Mouse (Mus musculus): ENCODE measurements around the gene Arrdc2. TPM values are rescaled to one million over a fixed set of nuclear protein-coding genes. Genes with fewer than 3 reads are reported as not detected.

Gene Arrdc2
- polyA plus RNA-seq, 1 experiment from 2014 or later, result 4.3 TPM

- TF ChIP-seq CTCF (IDR thresholded peaks at IDR 0.05; ENCODE audit: low read depth), result peak; percentile 98
- Histone ChIP-seq H3K36me3 (ENCODE audit: insufficient read depth) (peaks cover 14% of the 10 kb centered on the region; the same call in 1 of the 2 replicates), H3K4me3 (ENCODE audit: low read depth, low read length) (no peak overlapping the region), H3K9ac (no peak overlapping the region), H3K4me1 (ENCODE audit: insufficient read depth) (peaks cover 9% of the 10 kb centered on the region), H3K9me3 (ENCODE audit: low read depth, low read length) (no peaks in the 10 kb centered on the region), H3K4me2 (0 out of 2 replicates have a peak overlapping the region, but pooled peaks have one; percentile 49), H3K27ac (ENCODE audit: low read depth) (no peak overlapping the region; the same call in 1 of the 2 replicates), H3K27me3 (ENCODE audit: insufficient read depth, low read length) (peaks cover 2% of the 10 kb centered on the region; the same call in 1 of the 2 replicates)
- DNase-seq, result peak; percentile 89
- ATAC-seq (ENCODE audit: insufficient read depth), result no peak; the same call in 1 of the 2 replicates
- WGBS, result 42% methylated on average over 16 of the region's 16 CpGs
These were observed 30.1 kb upstream of the Arrdc2 start for GRCm38 (mm10) chr8:70869601-70870041.

GRCm38 (mm10) chr8:70869199-70869571 is 29.7 kb upstream of the Arrdc2 start:
- H3K9me3 ChIP-seq (ENCODE audit: low read depth, low read length), result no peaks in the 10 kb centered on the region
- H3K27ac ChIP-seq (ENCODE audit: low read depth), result no peak overlapping the region
- peak overlapping the region; percentile 49 for H3K4me2 ChIP-seq
- no peak for DNase-seq
- peaks cover 14% of the 10 kb centered on the region; the same call in 1 of the 2 replicates for H3K36me3 ChIP-seq (ENCODE audit: insufficient read depth)
- H3K27me3 ChIP-seq (ENCODE audit: insufficient read depth, low read length), result peaks cover 6% of the 10 kb centered on the region
- no peak for ATAC-seq (ENCODE audit: insufficient read depth)
- peak overlapping the region; percentile 34; the same call in 1 of the 2 replicates for H3K9ac ChIP-seq
- TF ChIP-seq CTCF (IDR thresholded peaks at IDR 0.05; ENCODE audit: low read depth), result no peak
- 0 out of 2 replicates have a peak overlapping the region, but pooled peaks have one; percentile 19 for H3K4me3 ChIP-seq (ENCODE audit: low read depth, low read length)
- 35% methylated on average over 5 of the region's 5 CpGs for WGBS
- peaks cover 13% of the 10 kb centered on the region for H3K4me1 ChIP-seq (ENCODE audit: insufficient read depth)

DNA sequence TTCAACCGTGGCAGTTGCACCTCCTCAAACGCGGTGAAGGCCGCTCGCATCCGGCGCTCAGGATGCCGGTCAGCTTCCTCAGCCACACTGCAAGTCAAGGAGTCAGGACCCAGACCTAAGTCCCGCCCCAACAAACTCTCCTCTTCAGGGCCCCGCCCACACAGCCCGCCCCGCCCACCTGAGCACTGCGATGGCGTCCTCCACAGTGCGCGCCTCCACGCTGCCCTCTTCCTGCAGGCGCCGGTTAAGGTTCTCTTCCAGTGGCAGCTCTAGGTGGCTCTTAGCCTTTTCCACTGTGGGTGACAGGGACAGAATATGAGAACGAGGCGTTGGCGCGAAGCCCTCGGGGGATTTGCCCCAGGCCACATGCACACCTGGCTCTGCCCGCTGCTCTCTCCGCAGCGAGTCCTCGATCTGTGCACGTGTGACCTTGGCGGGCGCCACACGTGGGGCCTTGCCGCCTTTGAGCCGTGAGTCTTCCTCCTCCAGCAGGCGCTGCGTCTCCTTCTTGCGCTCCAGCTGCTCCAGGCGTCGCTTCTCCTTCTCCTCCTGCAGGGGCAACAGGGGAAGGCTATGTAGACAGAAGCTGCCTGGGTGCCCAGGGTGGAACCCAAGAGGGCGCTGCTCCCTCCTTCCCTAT is 29.2 kb upstream of the Arrdc2 start:
- 23% methylated on average over 40 of the region's 40 CpGs for WGBS
- ATAC-seq (ENCODE audit: insufficient read depth) (no peak), DNase-seq (peak; percentile 69)
- H3K4me1 ChIP-seq (ENCODE audit: insufficient read depth), result peaks cover 18% of the 10 kb centered on the region
- H3K36me3 ChIP-seq (ENCODE audit: insufficient read depth), result peaks cover 14% of the 10 kb centered on the region; the same call in 1 of the 2 replicates
- H3K9me3 ChIP-seq (ENCODE audit: low read depth, low read length), result no peaks in the 10 kb centered on the region
- peak overlapping the region; percentile 34; the same call in 1 of the 2 replicates for H3K9ac ChIP-seq
- peak overlapping the region; percentile 49 for H3K4me2 ChIP-seq
- TF ChIP-seq CTCF (IDR thresholded peaks at IDR 0.05; ENCODE audit: low read depth), result peak; percentile 16
- H3K27me3 ChIP-seq (ENCODE audit: insufficient read depth, low read length), result peaks cover 11% of the 10 kb centered on the region
- no peak overlapping the region for H3K27ac ChIP-seq (ENCODE audit: low read depth)
- peak overlapping the region; percentile 19; the same call in 1 of the 2 replicates for H3K4me3 ChIP-seq (ENCODE audit: low read depth, low read length)

DNA sequence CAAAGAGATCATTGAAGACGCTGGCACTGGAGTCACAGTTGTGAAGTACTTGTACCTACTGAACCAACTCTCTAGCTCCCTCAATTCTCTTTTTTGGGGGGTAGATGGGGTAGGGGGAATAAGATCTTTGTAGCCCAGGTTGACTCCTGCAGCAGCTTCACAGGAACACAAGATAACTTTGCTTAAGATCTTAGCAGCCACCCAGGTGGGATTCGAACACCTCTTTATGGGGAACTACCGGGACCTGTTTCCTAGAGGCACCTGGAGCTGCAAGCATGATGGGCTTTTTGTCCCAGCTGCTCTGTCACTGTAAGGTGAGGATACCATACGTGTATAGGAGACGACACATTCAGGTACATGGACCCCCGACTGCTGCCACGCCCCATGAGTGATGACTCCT is 27.0 kb upstream of the Arrdc2 start:
- peak overlapping the region; percentile 50; the same call in 1 of the 2 replicates for H3K9ac ChIP-seq
- no peaks in the 10 kb centered on the region for H3K9me3 ChIP-seq (ENCODE audit: low read depth, low read length)
- peaks cover 20% of the 10 kb centered on the region for H3K4me1 ChIP-seq (ENCODE audit: insufficient read depth)
- 0 out of 2 replicates have a peak overlapping the region, but pooled peaks have one; percentile 72 for H3K27ac ChIP-seq (ENCODE audit: low read depth)
- 73% methylated on average over 7 of the region's 7 CpGs for whole genome bisulfite sequencing
- no peak for DNase-seq
- H3K36me3 ChIP-seq (ENCODE audit: insufficient read depth), result peaks cover 14% of the 10 kb centered on the region; the same call in 1 of the 2 replicates
- no peak for ATAC-seq (ENCODE audit: insufficient read depth)
- H3K4me3 ChIP-seq (ENCODE audit: low read depth, low read length), result peak overlapping the region; percentile 55; the same call in 1 of the 2 replicates
- H3K27me3 ChIP-seq (ENCODE audit: insufficient read depth, low read length), result peaks cover 32% of the 10 kb centered on the region
- peak overlapping the region; percentile 69; the same call in 1 of the 2 replicates for H3K4me2 ChIP-seq
- no peak for TF ChIP-seq CTCF (IDR thresholded peaks at IDR 0.05; ENCODE audit: low read depth)

- Histone ChIP-seq H3K9me3 (ENCODE audit: low read depth, low read length) (no peaks in the 10 kb centered on the region), H3K36me3 (ENCODE audit: insufficient read depth) (peaks cover 14% of the 10 kb centered on the region; the same call in 1 of the 2 replicates), H3K4me3 (ENCODE audit: low read depth, low read length) (peak overlapping the region; percentile 55), H3K4me1 (ENCODE audit: insufficient read depth) (peaks cover 20% of the 10 kb centered on the region), H3K27ac (ENCODE audit: low read depth) (peak overlapping the region; percentile 72), H3K27me3 (ENCODE audit: insufficient read depth, low read length) (peaks cover 37% of the 10 kb centered on the region), H3K4me2 (peak overlapping the region; percentile 69), H3K9ac (peak overlapping the region; percentile 50)
- DNase-seq (no peak), ATAC-seq (ENCODE audit: insufficient read depth) (peak; percentile 7; the same call in 1 of the 2 replicates)
- 7% methylated on average over 12 of the region's 12 CpGs for WGBS
- 0 out of 2 replicates have a peak, but pooled peaks have one; percentile 6 for TF ChIP-seq CTCF (IDR thresholded peaks at IDR 0.05; ENCODE audit: low read depth)
These were observed 26.5 kb upstream of the Arrdc2 start for GRCm38 (mm10) chr8:70866001-70866520.

- Histone ChIP-seq H3K27me3 (ENCODE audit: insufficient read depth, low read length) (peaks cover 37% of the 10 kb centered on the region), H3K9ac (peak overlapping the region; percentile 50), H3K36me3 (ENCODE audit: insufficient read depth) (peaks cover 14% of the 10 kb centered on the region; the same call in 1 of the 2 replicates), H3K4me3 (ENCODE audit: low read depth, low read length) (peak overlapping the region; percentile 55), H3K27ac (ENCODE audit: low read depth) (peak overlapping the region; percentile 72), H3K9me3 (ENCODE audit: low read depth, low read length) (no peaks in the 10 kb centered on the region), H3K4me1 (ENCODE audit: insufficient read depth) (peaks cover 20% of the 10 kb centered on the region), H3K4me2 (peak overlapping the region; percentile 69)
- TF ChIP-seq CTCF (IDR thresholded peaks at IDR 0.05; ENCODE audit: low read depth), result no peak
- DNase-seq (peak; percentile 100), ATAC-seq (ENCODE audit: insufficient read depth) (peak; percentile 86)
- under 1% methylated on average over 46 of the region's 46 CpGs for WGBS
These were observed 26.0 kb upstream of the Arrdc2 start for GRCm38 (mm10) chr8:70865350-70866000.
